Mouse (Mus musculus): ENCODE results near the gene Vmn2r20. TPM values are rescaled to one million over a fixed set of nuclear protein-coding genes. Genes with fewer than 3 reads are reported as not detected.
"Not testable (repeated sequence)": the region's sequence is repeated elsewhere in the genome, so short reads cannot be mapped to it uniquely, and the experiment has no call there.

Vmn2r20 gene
- polyA plus RNA-seq (2014; fragmentation: Nextera tagmentation; extraction: Ambion mirVana): not detected in 2 replicates

GRCm38 (mm10) chr6:123418016-123418415 is at the start of gene Vmn2r20:
Gene Vmn2r20 (minus strand): TSS chr6:123418116.
- no CpG with 5 or more reads among the region's 4 CpGs for WGBS (ENCODE audit: insufficient replicate concordance)
- H3K27ac ChIP-seq (ENCODE audit: low read depth, low read length); H3K4me1 ChIP-seq (ENCODE audit: control insufficient read depth, insufficient read depth, low read length); H3K9ac ChIP-seq (ENCODE audit: low read depth, low read length); ATAC-seq (replicated peaks; ENCODE audit: insufficient number of reproducible peaks, low FRiP score, low TSS enrichment); H3K36me3 ChIP-seq (ENCODE audit: control insufficient read depth, insufficient read depth, low read length); H3K4me2 ChIP-seq; H3K9me3 ChIP-seq (replicated peaks; ENCODE audit: control insufficient read depth, low read length); H3K27me3 ChIP-seq (ENCODE audit: control insufficient read depth, insufficient read depth, low read length); H3K4me3 ChIP-seq (ENCODE audit: low read depth, low read length): not testable (repeated sequence)

DNA sequence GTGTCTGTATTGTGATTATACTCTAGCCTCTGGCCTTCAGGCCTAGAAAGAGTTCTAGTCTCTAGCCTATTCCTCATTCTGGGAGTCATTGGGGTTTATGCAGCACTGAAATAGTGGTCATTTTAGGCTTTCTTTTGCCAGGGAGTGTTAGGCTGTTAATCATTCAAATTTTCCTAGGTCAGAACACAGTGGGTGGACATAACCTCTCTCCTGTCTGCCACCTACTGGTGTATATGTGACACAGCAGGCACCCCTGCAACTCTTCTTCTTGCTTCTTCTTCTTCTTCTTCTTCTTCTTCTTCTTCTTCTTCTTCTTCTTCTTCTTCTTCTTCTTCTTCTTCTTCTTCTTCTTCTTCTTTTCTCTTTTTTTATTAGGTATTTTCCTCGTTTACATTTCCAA is 6.5 kb upstream of the Vmn2r20 start:
- not testable (repeated sequence) for H3K9ac ChIP-seq (ENCODE audit: low read depth, low read length); H3K4me2 ChIP-seq; H3K4me3 ChIP-seq (ENCODE audit: low read depth, low read length); H3K36me3 ChIP-seq (ENCODE audit: control insufficient read depth, insufficient read depth, low read length); H3K27ac ChIP-seq (ENCODE audit: low read depth, low read length); H3K9me3 ChIP-seq (replicated peaks; ENCODE audit: control insufficient read depth, low read length); H3K27me3 ChIP-seq (ENCODE audit: control insufficient read depth, insufficient read depth, low read length); ATAC-seq (replicated peaks; ENCODE audit: insufficient number of reproducible peaks, low FRiP score, low TSS enrichment); H3K4me1 ChIP-seq (ENCODE audit: control insufficient read depth, insufficient read depth, low read length)
- no CpG with 5 or more reads among the region's 1 CpGs for WGBS (ENCODE audit: insufficient replicate concordance)

DNA sequence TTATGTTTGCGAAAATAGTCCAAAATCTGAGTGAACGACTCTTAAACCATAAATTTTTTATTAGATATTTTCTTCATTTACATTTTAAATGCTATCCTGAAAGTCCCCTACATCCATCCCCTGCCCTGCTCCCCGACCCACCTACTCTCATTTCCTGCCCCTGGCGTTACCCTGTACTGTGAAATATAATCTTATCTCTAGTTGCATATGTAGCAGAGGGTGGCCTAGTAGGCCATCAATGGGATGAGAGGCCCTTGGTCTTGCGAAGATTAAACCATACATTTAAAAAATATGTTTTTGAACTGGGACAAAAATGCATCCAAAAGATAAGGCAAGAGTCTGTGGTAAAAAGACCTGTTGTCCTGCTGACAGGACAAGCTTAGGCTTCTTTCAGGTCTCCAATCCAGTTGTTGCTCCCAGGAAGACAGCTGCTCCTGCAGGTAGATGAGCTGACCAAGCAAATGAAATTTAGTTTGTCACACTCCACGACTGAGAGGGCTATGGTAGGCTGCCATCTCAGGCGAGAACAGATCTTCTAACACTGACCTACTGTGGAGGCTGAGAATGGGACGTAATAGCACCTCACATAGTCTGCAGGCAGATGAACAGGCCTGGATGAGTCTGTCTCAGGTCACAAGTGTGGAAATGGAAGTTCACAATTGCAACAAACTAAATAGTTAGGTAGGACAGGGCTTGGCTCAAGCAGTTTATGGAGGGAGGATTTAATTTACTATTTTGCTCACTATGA is 10.8 kb downstream of the Vmn2r20 start:
- H3K27me3 ChIP-seq (ENCODE audit: control insufficient read depth, insufficient read depth, low read length); H3K4me1 ChIP-seq (ENCODE audit: control insufficient read depth, insufficient read depth, low read length); H3K27ac ChIP-seq (ENCODE audit: low read depth, low read length); ATAC-seq (replicated peaks; ENCODE audit: insufficient number of reproducible peaks, low FRiP score, low TSS enrichment); H3K9ac ChIP-seq (ENCODE audit: low read depth, low read length); H3K4me3 ChIP-seq (ENCODE audit: low read depth, low read length); H3K4me2 ChIP-seq; H3K9me3 ChIP-seq (replicated peaks; ENCODE audit: control insufficient read depth, low read length); H3K36me3 ChIP-seq (ENCODE audit: control insufficient read depth, insufficient read depth, low read length): not testable (repeated sequence)
- no CpG with 5 or more reads among the region's 8 CpGs for WGBS (ENCODE audit: insufficient replicate concordance)

DNA sequence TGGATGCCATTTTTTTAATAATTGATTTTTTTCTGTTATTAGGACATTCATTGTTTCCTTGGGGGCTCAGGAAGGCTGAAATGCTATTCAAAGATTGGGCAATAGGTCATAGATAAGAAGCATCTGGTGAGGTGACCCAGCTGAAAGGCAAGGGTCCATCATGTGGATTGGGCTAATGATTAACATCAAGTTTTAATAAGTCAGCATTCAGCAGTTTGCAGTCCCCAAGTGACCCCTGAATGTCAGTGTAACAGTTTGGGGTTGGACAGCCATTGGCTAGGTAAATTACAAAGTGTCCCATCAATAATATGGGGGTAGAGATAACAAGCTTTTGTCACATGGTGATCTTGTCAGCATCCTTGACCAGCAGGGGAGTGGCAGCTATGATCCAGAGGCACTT is 29.1 kb downstream of the Vmn2r20 start:
- H3K4me2 ChIP-seq; H3K27ac ChIP-seq (ENCODE audit: low read depth, low read length); H3K4me3 ChIP-seq (ENCODE audit: low read depth, low read length); H3K4me1 ChIP-seq (ENCODE audit: control insufficient read depth, insufficient read depth, low read length); ATAC-seq (replicated peaks; ENCODE audit: insufficient number of reproducible peaks, low FRiP score, low TSS enrichment); H3K9ac ChIP-seq (ENCODE audit: low read depth, low read length); H3K9me3 ChIP-seq (replicated peaks; ENCODE audit: control insufficient read depth, low read length); H3K27me3 ChIP-seq (ENCODE audit: control insufficient read depth, insufficient read depth, low read length); H3K36me3 ChIP-seq (ENCODE audit: control insufficient read depth, insufficient read depth, low read length): not testable (repeated sequence)

DNA sequence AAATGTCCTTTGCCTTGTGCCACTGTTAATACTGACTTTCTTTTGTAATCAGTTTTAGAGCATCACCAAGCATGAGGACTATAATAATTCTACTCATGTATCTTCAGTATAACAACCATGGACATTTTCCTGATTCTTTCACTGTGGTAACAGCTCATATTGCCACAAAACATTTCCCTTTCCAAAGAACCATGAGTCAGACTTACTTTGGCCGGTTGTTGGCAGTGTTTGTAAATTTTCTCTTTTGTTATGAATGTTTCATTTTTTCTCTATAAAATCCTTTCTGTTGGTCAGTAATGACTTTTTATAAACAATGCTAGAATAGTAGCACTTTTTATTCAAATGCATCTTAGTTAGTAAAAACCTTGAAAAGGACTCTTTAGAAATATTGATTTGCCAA is 71.8 kb downstream of the Vmn2r20 start:
- no peaks in the 10 kb centered on the region for H3K4me1 ChIP-seq (ENCODE audit: control insufficient read depth, insufficient read depth, low read length)
- no peak overlapping the region for H3K9ac ChIP-seq (ENCODE audit: low read depth, low read length)
- 78% methylated on average over 1 of the region's 1 CpGs for WGBS (ENCODE audit: insufficient replicate concordance)
- H3K9me3 ChIP-seq (replicated peaks; ENCODE audit: control insufficient read depth, low read length): no peaks in the 10 kb centered on the region
- no peak overlapping the region for H3K27ac ChIP-seq (ENCODE audit: low read depth, low read length)
- no peak overlapping the region for H3K4me3 ChIP-seq (ENCODE audit: low read depth, low read length)
- no peaks in the 10 kb centered on the region for H3K27me3 ChIP-seq (ENCODE audit: control insufficient read depth, insufficient read depth, low read length)
- ATAC-seq (replicated peaks; ENCODE audit: insufficient number of reproducible peaks, low FRiP score, low TSS enrichment): no peak
- H3K4me2 ChIP-seq: no peak overlapping the region
- no peaks in the 10 kb centered on the region for H3K36me3 ChIP-seq (ENCODE audit: control insufficient read depth, insufficient read depth, low read length)

DNA sequence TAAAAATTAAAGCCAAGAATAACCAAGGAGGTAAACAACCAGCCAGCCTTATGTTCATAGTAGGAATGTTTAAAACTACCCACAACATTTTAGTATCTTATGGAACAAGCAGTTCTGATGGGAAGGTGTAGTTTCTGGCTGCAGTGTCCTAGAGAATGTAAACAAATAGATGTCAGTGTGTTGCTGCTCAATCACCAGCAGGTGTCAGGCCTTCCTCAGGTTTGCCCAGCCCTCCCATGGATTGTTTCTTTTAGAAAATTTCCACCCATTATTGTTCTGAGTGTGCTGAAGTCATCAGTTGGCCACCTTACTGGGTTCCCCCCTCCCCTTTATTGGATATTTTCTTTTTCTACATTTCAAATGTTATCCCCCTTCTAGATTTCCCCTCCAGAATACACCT is 77.8 kb downstream of the Vmn2r20 start:
- Histone ChIP-seq H3K27me3 (ENCODE audit: control insufficient read depth, insufficient read depth, low read length) (no peaks in the 10 kb centered on the region), H3K36me3 (ENCODE audit: control insufficient read depth, insufficient read depth, low read length) (no peaks in the 10 kb centered on the region), H3K4me1 (ENCODE audit: control insufficient read depth, insufficient read depth, low read length) (no peaks in the 10 kb centered on the region), H3K4me2 (no peak overlapping the region), H3K9me3 (replicated peaks; ENCODE audit: control insufficient read depth, low read length) (no peaks in the 10 kb centered on the region), H3K4me3 (ENCODE audit: low read depth, low read length) (no peak overlapping the region), H3K9ac (ENCODE audit: low read depth, low read length) (no peak overlapping the region), H3K27ac (ENCODE audit: low read depth, low read length) (no peak overlapping the region)
- no peak for ATAC-seq (replicated peaks; ENCODE audit: insufficient number of reproducible peaks, low FRiP score, low TSS enrichment)

DNA sequence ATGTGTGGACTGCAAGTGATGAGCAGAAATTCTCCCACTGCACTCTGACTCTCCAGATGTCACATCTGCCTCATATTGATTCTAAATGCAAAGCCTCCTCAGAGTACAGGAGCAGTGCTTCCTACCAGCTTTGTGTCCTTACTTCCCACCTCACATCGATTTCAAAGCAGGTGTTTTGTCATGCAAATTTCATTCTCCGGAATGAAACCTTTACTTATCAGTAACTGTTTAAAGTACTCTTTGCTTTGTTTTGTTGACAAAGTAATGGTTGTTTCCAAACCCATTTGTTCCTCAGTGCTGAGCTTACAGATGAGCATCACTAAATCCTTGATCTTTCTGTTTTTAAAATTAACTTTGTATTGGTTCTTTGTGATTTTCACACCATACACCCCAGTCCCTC is 85.4 kb downstream of the Vmn2r20 start:
- no peak overlapping the region for H3K9ac ChIP-seq (ENCODE audit: low read depth, low read length)
- no peak for ATAC-seq (replicated peaks; ENCODE audit: insufficient number of reproducible peaks, low FRiP score, low TSS enrichment)
- H3K4me1 ChIP-seq (ENCODE audit: control insufficient read depth, insufficient read depth, low read length): no peaks in the 10 kb centered on the region
- WGBS (ENCODE audit: insufficient replicate concordance): 43% methylated on average over 2 of the region's 2 CpGs
- no peaks in the 10 kb centered on the region for H3K9me3 ChIP-seq (replicated peaks; ENCODE audit: control insufficient read depth, low read length)
- H3K27ac ChIP-seq (ENCODE audit: low read depth, low read length): no peak overlapping the region
- no peaks in the 10 kb centered on the region for H3K27me3 ChIP-seq (ENCODE audit: control insufficient read depth, insufficient read depth, low read length)
- H3K36me3 ChIP-seq (ENCODE audit: control insufficient read depth, insufficient read depth, low read length): no peaks in the 10 kb centered on the region
- H3K4me3 ChIP-seq (ENCODE audit: low read depth, low read length): no peak overlapping the region
- no peak overlapping the region for H3K4me2 ChIP-seq

Other genes starting within 250 kb of the Vmn2r20 start
- not detected in 2 replicates for gene Clec4b2, start 245.2 kb downstream of the Vmn2r20 start, polyA plus RNA-seq (2014; fragmentation: Nextera tagmentation; extraction: Ambion mirVana)
- 0.34 TPM in 1 of 2 replicates, not detected in the other for gene Clec4n, start 188.3 kb downstream of the Vmn2r20 start, polyA plus RNA-seq (2014; fragmentation: Nextera tagmentation; extraction: Ambion mirVana)
- gene Clec4d, start 156.0 kb downstream of the Vmn2r20 start, polyA plus RNA-seq (2014; fragmentation: Nextera tagmentation; extraction: Ambion mirVana): 0.11 TPM in 1 of 2 replicates, not detected in the other
- gene Clec4e, start 128.2 kb downstream of the Vmn2r20 start, polyA plus RNA-seq (2014; fragmentation: Nextera tagmentation; extraction: Ambion mirVana): 0.10 TPM in 1 of 2 replicates, not detected in the other
- not detected in 2 replicates for gene Vmn2r19, start 109.8 kb downstream of the Vmn2r20 start, polyA plus RNA-seq (2014; fragmentation: Nextera tagmentation; extraction: Ambion mirVana)
- not detected in 2 replicates for gene Vmn2r21, start 115.3 kb upstream of the Vmn2r20 start, polyA plus RNA-seq (2014; fragmentation: Nextera tagmentation; extraction: Ambion mirVana)
- gene Vmn2r22, start 232.6 kb upstream of the Vmn2r20 start, polyA plus RNA-seq (2014; fragmentation: Nextera tagmentation; extraction: Ambion mirVana): not detected in 2 replicates